Mouse (Mus musculus): ENCODE results near the gene Kcnab3.

DNA sequence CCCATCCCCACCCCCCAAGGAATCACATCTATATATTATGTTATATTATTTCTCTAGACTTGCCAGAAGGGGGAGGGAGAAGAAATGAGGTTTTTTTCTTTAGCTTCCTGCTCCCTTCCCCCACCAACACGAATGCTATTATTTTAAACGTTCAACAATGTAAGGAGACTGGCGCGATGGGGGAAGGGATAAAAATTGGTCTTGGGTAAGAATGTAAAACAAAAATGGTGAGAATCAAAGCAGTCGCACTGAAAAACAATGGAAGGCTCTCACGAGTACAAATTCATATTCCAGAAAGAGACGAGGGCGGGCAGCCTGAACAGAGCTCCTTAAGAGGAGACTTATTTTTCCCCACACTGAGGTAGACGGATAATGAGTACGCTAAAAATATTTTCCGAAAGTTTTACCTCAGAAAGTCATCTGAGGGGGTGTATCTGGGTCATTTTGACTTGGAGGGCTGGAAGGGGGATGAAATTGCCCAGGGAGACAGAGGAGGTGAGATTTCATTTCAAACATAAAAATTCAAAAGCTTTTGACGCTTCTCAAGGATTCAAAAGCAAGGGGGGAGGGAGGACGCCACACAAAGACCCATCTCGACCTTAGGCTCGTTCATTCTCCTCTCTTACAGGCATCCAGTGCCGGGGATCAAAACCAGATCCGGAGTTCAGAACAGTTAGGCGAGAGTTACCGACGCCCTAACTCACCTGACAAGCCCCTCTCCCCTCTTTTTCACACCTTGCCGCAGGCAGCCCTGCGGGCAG, 41.0 kb downstream of the Kcnab3 start:
- TF ChIP-seq CTCF (IDR thresholded peaks at IDR 0.05; ENCODE audit: low read depth) (no peak), EP300 (IDR thresholded peaks at IDR 0.05; ENCODE audit: low read depth) (no peak)

All from liver, postnatal 0 days (tissue).